Mouse (Mus musculus): ENCODE measurements around the gene Snph. TPM values are rescaled to one million over a fixed set of nuclear protein-coding genes. Genes with fewer than 3 reads are reported as not detected.

The Snph gene
- total RNA-seq (2021) = 100 to 1,000 TPM; 401 to 415 TPM
- long read RNA-seq, experiment 1, full-length matches to known transcripts = 62 of 220 reads
- long read RNA-seq, experiment 1, partial matches to known transcripts = 53 of 220 reads
- long read RNA-seq, experiment 1, other reads (novel, unspliced or antisense) = 105 of 220 reads
- long read RNA-seq, experiment 2, full-length matches to known transcripts = 91 of 359 reads
- long read RNA-seq, experiment 2, partial matches to known transcripts = 86 of 359 reads
- long read RNA-seq, experiment 2, other reads (novel, unspliced or antisense) = 182 of 359 reads

GRCm38 (mm10) chr2:151632159-151632814 lies at the start of gene Snph:
Snph (minus strand) TSS chr2:151632593.
- peak; percentile 77 for TF ChIP-seq CTCF (conservative IDR thresholded peaks at IDR 0.05)
- DNase-seq (ENCODE audit: low spot score in 2 of 2) = peak; percentile 74 to 84
- Histone ChIP-seq H3K27ac (peak within 1 kb of the TSS; percentile 100), H3K4me3 (peak within 1 kb of the TSS; percentile 98)

GRCm38 (mm10) chr2:151676234-151676633 lies 43.8 kb upstream of the Snph start:
- TF ChIP-seq CTCF (conservative IDR thresholded peaks at IDR 0.05) = peak; percentile 76
- Histone ChIP-seq H3K4me3 (no peak overlapping the region), H3K27ac (no peak overlapping the region)
- DNase-seq (ENCODE audit: low spot score in 2 of 2) = peak; percentile 6 to 23

GRCm38 (mm10) chr2:151670968-151671329 lies 38.6 kb upstream of the Snph start:
- no peak overlapping the region for H3K4me3 ChIP-seq
- no peak for DNase-seq (ENCODE audit: low spot score in 2 of 2)
- TF ChIP-seq CTCF (conservative IDR thresholded peaks at IDR 0.05) = no peak
- H3K27ac ChIP-seq = no peak overlapping the region

GRCm38 (mm10) chr2:151670026-151670967 lies 37.9 kb upstream of the Snph start:
- no peak for DNase-seq (ENCODE audit: low spot score in 2 of 2)
- peak overlapping the region; percentile 41 for H3K4me3 ChIP-seq
- no peak overlapping the region for H3K27ac ChIP-seq
- no peak for TF ChIP-seq CTCF (conservative IDR thresholded peaks at IDR 0.05)

- Histone ChIP-seq H3K27ac (no peak within 1 kb of the TSS), H3K4me3 (no peak within 1 kb of the TSS)
- DNase-seq (ENCODE audit: low spot score in 2 of 2) = no peak
- TF ChIP-seq CTCF (conservative IDR thresholded peaks at IDR 0.05) = no peak
These were observed 36.0 kb upstream of the Snph start, which contains the start of gene Rad21l for GRCm38 (mm10) chr2:151668433-151668832. Rad21l (minus strand) TSS chr2:151668533.

- H3K27ac ChIP-seq = no peak overlapping the region
- no peak for TF ChIP-seq CTCF (conservative IDR thresholded peaks at IDR 0.05)
- no peak overlapping the region for H3K4me3 ChIP-seq
- no peak for DNase-seq (ENCODE audit: low spot score in 2 of 2)
These were observed 19.7 kb upstream of the Snph start for GRCm38 (mm10) chr2:151652053-151652452.

- Histone ChIP-seq H3K27ac (peak overlapping the region; percentile 83), H3K4me3 (no peak overlapping the region)
- DNase-seq (ENCODE audit: low spot score in 2 of 2) = no peak
- no peak for TF ChIP-seq CTCF (conservative IDR thresholded peaks at IDR 0.05)
These were observed 3.6 kb upstream of the Snph start for GRCm38 (mm10) chr2:151636015-151636402.

- no peak overlapping the region for H3K4me3 ChIP-seq
- peak overlapping the region; percentile 83 for H3K27ac ChIP-seq
- TF ChIP-seq CTCF (conservative IDR thresholded peaks at IDR 0.05) = no peak
- DNase-seq (ENCODE audit: low spot score in 2 of 2) = no peak
These were observed 3.1 kb upstream of the Snph start for GRCm38 (mm10) chr2:151635362-151636014.

- Histone ChIP-seq H3K4me3 (no peak overlapping the region), H3K27ac (peak overlapping the region; percentile 83)
- no peak for TF ChIP-seq CTCF (conservative IDR thresholded peaks at IDR 0.05)
- no peak for DNase-seq (ENCODE audit: low spot score in 2 of 2)
These were observed 2.5 kb upstream of the Snph start for GRCm38 (mm10) chr2:151634903-151635302.

GRCm38 (mm10) chr2:151632982-151633381 lies 589 bp upstream of the Snph start:
- peak overlapping the region; percentile 100 for H3K27ac ChIP-seq
- no peak for TF ChIP-seq CTCF (conservative IDR thresholded peaks at IDR 0.05)
- no peak for DNase-seq (ENCODE audit: low spot score in 2 of 2)
- H3K4me3 ChIP-seq = peak overlapping the region; percentile 98

GRCm38 (mm10) chr2:151631406-151632158 lies 811 bp downstream of the Snph start:
- H3K27ac ChIP-seq = peak overlapping the region; percentile 100
- peak overlapping the region; percentile 98 for H3K4me3 ChIP-seq
- no peak for DNase-seq (ENCODE audit: low spot score in 2 of 2)
- no peak for TF ChIP-seq CTCF (conservative IDR thresholded peaks at IDR 0.05)

- Histone ChIP-seq H3K4me3 (peak overlapping the region; percentile 98), H3K27ac (peak overlapping the region; percentile 100)
- TF ChIP-seq CTCF (conservative IDR thresholded peaks at IDR 0.05) = no peak
- DNase-seq (ENCODE audit: low spot score in 2 of 2) = peak in 1 of 2 experiments; percentile 39
These were observed 3.1 kb downstream of the Snph start for GRCm38 (mm10) chr2:151629310-151629709.

Measured in layer of hippocampus, adult 2 months (tissue).